Mouse (Mus musculus): ENCODE measurements around the gene Unc13c.

Gene Unc13c

GRCm38 (mm10) chr9:73603921-73604320 is 364.8 kb downstream of the Unc13c start:
- peak; percentile 65 to 69 for DNase-seq

- no peak for DNase-seq
These were observed 403.2 kb downstream of the Unc13c start for GRCm38 (mm10) chr9:73565558-73565957.

GRCm38 (mm10) chr9:73560037-73560436 is 408.7 kb downstream of the Unc13c start:
- peak; percentile 77 to 81 for DNase-seq

DNA sequence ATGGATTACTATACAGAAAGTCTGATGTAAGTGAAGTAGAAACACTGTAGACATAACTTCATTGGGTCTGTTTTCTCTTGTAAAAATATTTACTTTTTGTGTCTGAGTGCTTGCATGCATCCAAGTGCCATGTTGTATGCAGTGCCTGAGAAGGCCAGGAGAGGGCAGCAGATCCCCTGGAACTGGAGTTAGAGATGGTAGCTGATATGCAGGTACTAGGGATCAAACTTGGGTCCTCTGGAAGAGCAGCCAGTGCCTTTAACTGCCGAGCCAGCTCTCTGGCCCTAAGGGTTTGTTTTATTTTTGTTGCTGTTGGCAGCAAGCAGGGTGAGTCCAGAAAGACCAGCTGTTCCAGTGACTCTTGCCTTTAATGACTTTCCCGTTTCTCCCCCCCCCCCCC is 411.0 kb downstream of the Unc13c start:
- peak; percentile 75 to 78 for DNase-seq

DNA sequence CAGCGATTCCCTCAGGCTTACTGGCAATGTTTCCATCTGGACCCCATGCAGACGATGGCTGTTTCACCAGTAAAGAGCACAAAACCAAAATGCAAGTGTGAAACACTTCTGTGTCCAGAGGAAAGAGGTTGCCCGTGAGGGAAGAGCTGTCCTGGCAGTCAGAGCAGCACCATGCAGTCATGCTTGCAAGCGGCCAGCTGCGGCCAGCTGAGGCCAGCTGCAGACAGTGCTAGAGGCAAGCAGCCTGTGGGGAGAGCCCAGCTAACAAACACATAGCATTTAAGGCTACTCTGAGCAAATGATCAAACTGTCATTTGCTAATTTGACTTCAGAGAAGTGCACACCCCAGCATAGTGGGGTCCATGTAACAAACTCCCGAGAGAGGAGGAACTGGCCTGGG is 413.4 kb downstream of the Unc13c start:
- no peak for DNase-seq

DNA sequence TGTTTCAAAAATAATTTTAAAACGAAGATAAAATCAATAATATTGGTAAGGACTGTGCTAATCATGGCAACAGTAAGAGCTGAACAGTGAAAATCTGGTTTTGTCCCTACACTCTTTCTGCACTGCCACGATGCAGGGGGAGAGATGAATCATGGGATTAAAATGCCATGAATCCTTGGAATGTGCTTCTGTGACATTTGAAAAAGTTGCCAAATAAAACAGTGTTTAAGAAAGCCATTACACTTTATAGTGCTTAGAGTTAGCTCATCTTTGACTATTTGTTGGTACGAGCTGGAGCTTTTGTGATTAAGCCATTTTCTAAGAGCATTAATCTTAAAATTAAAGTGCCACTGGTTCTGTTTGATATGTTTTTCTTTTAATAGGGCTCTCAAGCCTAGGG is 496.2 kb downstream of the Unc13c start:
- no peak for DNase-seq

DNA sequence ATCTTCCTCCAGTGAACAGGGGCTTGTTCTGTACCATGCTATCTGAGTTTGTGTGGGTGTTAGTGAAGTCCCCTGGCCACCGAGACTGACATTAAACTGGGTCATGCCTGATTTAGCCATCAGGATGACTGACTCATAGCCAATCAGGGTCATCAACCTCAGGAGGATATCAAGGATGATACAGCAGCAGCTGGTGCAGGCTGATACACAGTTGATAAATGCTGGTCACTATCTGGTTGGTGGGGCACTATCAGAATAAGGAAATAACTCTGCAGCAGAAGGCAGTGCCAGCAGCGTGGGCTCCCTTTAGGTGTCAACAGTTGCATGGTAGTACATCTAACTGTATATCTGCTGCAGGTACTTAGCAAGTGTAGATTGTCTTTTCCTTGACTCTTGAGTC is 506.7 kb downstream of the Unc13c start:
- DNase-seq = no peak

DNA sequence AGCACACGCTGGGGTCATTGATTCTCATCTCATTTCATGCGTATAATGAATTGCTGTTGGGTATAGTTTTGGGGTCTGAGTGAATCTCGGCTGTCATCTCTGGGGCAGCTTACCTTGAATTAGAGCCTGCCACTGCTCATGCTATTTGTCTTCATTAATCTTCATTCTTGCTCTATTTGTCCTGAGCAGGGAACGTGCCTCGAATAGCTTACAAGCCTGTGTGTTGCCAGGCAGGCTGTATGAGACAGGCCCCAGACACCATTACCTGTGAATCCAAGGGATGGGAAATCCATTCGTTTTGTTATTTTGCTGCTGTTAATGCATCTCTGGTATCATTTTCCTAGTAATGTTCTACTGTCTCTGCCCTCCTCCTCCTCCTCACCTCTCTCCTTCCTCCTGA is 518.8 kb downstream of the Unc13c start:
- DNase-seq = no peak

- DNase-seq = peak in 1 of 2 experiments; percentile 13
These were observed 519.5 kb downstream of the Unc13c start for GRCm38 (mm10) chr9:73449216-73449615.

- no peak for DNase-seq
These were observed 536.8 kb downstream of the Unc13c start for GRCm38 (mm10) chr9:73431925-73432324.

All from cerebellum, postnatal 10 days (tissue).